Mouse (Mus musculus) cerebellum, postnatal 4 days (tissue): ENCODE results near the gene Olfr961.

Experiments
- DNase-seq, 2 experiments: peaks; one replicate each; pipeline ENCODE4 v3.0.0; 2022; ENCODE audit warnings: low spot score in 2 of 2, mixed read lengths in 1 of 2

The Olfr961 gene

DNA sequence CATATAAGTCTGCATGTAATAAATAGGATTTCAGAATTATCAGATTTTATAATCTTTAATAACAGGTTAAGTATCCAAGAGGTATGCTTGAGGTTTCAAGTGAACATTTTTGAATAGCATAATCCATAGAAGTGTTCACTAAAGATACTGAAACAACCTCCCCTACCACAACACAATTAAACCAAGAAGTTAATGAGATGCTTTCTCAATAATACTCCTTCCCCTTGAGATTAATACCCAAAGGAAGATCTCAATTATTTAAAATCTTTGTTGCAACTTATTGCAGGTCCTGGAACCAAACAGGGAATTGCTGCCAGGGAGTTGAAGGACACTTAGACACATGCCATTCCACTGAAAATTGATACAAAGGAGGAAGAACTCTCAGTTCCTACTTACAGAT is at the start of gene Olfr961:
Gene Olfr961 (plus strand): TSS at position 301 of the 400 bp plus-strand sequence.
- DNase-seq, result no peak

- peak in 1 of 2 experiments; percentile 3 for DNase-seq
These were observed 42.2 kb upstream of the Olfr961 start for GRCm38 (mm10) chr9:39602536-39603332.

DNA sequence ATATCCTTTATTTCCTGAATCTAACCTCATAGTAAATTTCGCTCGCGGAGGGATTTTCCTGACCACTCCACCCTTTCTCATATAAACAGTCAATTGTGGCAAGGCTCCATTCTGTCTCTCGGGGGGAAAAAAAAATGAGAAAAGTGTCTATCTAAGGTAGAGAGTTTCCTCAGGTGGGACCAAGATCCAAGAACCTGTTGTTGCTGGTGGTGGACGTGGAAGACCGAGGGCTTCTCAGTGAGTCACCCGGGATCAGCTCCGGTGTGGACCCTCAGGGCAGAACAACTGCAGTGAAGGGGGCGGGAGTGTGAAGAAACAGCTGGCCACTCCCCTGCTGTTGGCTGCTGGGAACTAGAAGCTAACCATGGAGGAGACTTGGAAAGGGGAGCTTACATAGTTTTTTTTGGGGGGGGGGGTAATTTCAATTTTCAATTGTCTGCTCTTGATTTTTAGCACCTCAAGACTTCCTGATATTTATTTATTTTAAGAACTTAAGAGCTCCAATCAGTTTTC is 41.5 kb upstream of the Olfr961 start:
- DNase-seq, result peak in 1 of 2 experiments; percentile 4

DNA sequence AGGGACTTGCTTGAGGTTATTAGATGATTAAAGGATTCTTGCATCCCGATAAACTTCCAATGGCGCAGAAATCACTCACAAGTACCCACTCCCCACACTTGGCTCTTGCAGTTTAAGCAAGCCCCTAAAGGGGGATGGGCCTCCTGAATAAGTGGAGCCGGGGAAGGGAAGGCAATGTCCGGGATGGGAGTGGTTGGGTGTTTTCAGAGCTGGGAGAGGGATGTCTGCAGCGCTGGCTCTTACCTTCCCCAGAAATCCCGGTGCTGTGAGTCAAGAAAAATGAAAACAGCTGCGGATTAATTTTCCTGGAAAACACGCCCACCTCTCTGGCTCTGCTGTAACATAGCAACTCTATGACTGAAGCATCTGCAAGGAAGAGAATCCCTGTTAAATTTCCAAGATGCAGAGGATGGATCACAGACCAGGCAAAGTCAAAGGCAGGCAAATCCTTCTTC is 40.9 kb upstream of the Olfr961 start, which contains the start of gene AW551984:
Gene AW551984 (minus strand): TSS at position 405 of the 455 bp plus-strand sequence.
- peak in 1 of 2 experiments; percentile 2 for DNase-seq

DNA sequence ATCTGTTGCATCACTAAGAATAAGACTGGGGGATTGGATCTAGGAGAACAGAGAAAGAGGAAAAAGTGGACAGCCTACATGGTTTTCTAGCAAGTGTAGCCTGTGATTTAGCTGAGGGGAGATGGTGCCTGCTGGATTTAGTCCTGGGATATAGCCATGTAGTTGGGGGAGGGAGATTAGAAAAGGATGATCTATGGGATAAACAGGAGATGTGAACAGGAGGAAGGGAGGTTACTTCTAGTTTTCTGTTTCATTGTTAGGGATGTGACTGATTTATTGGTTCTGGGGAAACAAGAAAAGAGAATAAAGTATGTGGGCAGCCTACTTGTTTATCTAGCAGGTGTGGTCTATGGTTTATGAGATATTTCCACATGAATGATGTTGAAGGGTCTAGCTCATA is 36.4 kb upstream of the Olfr961 start:
- DNase-seq, result no peak

GRCm38 (mm10) chr9:39610355-39610754 is 34.5 kb upstream of the Olfr961 start, which contains the start of gene Olfr148:
Olfr148 (plus strand) TSS chr9:39610655.
- DNase-seq, result no peak

- no peak for DNase-seq
These were observed 32.9 kb upstream of the Olfr961 start for GRCm38 (mm10) chr9:39611953-39612352.

DNA sequence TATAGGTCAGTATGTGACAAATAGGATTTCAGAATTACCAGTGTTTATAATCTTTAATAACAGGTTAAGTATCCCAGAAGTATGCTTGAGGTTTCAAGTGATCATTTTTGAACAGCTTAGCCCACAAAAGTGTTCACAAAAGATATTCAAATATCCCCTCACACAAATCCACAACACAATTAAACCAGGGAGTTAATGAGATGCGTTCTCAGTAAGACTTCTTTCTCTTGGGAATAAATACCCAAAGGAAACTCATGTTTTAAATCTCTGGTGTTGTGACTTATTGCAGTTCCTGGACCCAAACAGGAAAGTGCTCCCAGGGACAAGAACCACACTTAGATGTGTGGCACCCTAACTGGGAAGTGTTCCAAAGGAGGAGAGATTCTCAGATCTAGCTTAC is 23.8 kb upstream of the Olfr961 start, which contains the start of gene Olfr960:
Gene Olfr960 (plus strand): TSS at position 301 of the 400 bp plus-strand sequence.
- no peak for DNase-seq

GRCm38 (mm10) chr9:39623783-39624182 is 21.1 kb upstream of the Olfr961 start:
- no peak for DNase-seq

DNA sequence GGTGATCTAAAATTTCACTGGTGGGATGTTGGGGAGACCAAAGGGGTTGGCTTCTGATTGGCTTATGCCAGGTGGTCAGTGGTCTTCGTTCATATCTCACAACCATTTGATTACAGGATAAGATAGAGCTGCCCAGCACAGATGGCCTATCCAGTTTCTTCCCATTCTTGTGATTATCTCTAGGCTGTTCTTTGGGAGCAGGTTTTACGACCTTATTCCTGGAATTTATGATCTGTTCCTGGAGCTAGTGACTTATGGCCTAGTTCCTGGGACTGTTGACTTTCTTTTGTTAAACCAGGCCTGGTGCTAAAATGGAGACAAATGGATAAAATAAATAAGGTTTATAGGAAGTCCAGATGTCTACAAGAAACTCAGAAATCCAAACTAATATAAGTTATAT is 20.2 kb upstream of the Olfr961 start:
- DNase-seq, result no peak

DNA sequence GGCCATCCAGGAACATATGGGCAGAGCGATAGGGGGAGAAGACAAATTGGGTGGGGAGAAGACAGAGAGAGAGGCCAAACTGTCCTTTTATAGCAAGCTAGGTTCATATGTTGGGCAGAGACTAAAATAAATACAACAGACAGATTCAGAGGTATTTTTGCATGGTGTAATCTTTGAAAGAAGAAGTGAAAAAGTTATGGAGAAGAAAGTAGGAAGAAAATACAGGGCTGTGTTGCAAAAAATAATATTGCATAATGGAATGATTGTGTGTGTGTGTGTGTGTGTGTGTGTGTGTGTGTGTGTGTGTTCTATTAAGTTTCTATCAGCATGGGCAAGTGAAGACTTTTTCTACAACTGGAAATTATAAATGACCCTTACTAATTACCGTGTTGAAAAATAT is 15.8 kb upstream of the Olfr961 start:
- DNase-seq, result no peak

GRCm38 (mm10) chr9:39633913-39634594 is 10.8 kb upstream of the Olfr961 start:
- no peak for DNase-seq

DNA sequence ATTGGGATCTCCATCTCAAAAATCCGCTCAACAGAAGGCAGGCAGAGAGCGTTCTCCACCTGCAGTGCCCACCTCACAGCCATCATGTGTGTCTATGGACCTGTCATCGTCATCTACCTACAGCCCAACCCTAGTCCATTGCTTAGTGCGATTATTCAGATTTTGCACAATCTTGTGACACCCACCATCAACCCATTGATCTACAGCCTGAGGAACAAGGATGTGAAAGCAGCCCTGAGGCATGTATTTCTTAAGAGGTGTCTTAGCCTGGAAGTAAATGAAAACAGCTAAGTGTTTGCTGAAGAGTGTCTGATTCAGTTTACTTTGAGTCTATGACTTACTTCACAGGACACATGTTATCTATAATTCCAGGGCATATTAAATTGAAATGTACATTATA is 2.5 kb downstream of the Olfr961 start:
- DNase-seq, result no peak

- DNase-seq, result no peak
These were observed 10.0 kb downstream of the Olfr961 start for GRCm38 (mm10) chr9:39654756-39655396.

GRCm38 (mm10) chr9:39666905-39667304 is 22.0 kb downstream of the Olfr961 start, which contains the start of gene Olfr963:
Olfr963 (plus strand) TSS chr9:39667205.
- DNase-seq, result no peak

DNA sequence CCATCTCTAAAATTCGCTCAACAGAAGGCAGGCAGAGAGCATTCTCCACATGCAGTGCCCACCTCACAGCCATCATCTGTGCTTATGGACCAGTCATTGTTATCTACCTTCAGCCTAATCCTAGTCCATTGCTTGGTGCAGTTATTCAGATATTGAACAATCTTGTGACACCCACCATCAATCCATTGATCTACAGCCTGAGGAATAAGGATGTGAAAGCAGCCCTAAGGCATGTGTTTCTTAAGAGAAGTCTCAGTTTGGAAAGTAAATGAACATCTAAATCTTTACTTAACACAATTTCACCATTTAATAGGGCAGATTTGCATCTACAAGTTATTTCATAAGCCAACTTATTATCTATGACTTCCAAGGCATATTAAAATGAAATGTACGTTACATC is 24.8 kb downstream of the Olfr961 start:
- no peak for DNase-seq

DNA sequence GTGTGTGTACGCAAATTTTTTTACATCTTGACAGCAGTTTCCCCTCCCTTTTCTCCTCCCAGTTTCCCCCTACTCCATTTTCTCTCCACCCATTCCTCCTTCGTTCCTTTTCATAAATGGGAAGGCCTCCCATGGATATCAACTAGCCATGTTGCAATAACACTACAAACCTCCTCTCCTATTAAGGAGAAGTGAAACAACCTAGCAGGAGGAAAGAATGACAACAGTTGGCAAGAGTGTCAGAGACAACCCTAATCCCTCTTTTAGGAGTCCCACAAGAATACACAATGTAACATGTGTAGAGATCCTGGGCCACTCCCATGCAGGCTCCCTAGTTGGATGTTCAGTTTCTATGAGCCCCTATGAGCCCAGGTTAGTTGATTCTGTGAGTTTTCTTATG is 29.9 kb downstream of the Olfr961 start:
- no peak for DNase-seq

- no peak for DNase-seq
These were observed 33.7 kb downstream of the Olfr961 start for GRCm38 (mm10) chr9:39678557-39678956.

DNA sequence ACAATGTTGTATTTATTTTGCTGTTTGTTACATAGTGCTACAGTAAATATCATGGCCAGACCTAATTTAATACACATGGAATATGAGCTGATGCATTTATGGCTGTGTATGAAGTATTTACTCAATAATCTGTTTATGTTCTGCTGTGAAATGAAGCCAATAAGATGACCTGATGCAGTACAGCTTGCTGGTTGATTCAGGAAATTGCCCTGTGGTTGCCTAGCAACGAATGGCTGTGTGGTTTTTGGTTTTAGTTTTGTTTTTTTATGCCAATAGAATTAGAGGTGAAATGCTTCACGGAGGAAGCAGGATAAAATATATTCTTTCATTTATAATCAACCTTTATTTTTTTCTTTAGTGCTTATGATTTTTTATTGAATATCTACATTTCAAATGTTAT is 34.4 kb downstream of the Olfr961 start:
- DNase-seq, result no peak
